In the genomic region with DNA sequence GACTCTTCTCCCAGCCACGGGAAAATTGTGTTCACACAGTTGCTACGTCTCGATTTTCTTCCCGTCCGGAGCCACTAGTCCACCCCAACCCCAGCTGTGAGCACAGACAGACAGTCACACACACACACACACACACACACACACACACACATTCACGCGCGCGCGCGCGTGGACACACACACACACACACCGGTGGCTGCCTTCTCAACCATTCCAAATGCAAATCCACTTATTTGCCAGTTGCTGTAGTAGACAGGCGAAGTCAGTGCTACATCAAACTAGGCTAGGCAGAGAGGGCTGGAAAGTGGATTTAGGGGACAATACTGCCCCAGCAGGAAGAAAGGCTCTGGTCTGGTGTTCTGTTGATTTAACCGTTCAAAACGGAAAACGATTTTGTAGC, we compare ENCODE assay signal across 8 mouse cellular contexts.
A peak's percentile ranks its signal among the peaks of the same experiment; 100 is the strongest.
DNase-seq lines count a peak whose midpoint lies in the region; ATAC-seq lines count a peak whose summit lies in the region.

No protein-coding gene starts in this region.

- H3K4me1 ChIP-seq in hindbrain, embryonic 14.5 days (replicated peaks; ENCODE audit: control insufficient read depth, insufficient read depth, low read length), result peaks cover 15% of the 10 kb centered on the region
- peaks cover 36% of the 10 kb centered on the region for H3K4me1 ChIP-seq in midbrain, embryonic 12.5 days

- WGBS in hindbrain, embryonic 14.5 days, result 2% methylated on average over 17 of the region's 17 CpGs
- WGBS in midbrain, embryonic 12.5 days, result 2% methylated on average over 17 of the region's 17 CpGs

- H3K4me3 ChIP-seq in hindbrain, embryonic 14.5 days (replicated peaks; ENCODE audit: low read length), result peak overlapping the region; percentile 71
- peak overlapping the region; percentile 75 for H3K4me3 ChIP-seq in midbrain, embryonic 12.5 days

- H3K9me3 ChIP-seq in hindbrain, embryonic 14.5 days (ENCODE audit: control insufficient read depth, low read length), result no peaks in the 10 kb centered on the region
- H3K9me3 ChIP-seq in midbrain, embryonic 12.5 days, result no peaks in the 10 kb centered on the region

- H3K9ac ChIP-seq in hindbrain, embryonic 14.5 days, result peak overlapping the region; percentile 68
- H3K9ac ChIP-seq in midbrain, embryonic 12.5 days (replicated peaks), result no peak overlapping the region

- peaks cover 19% of the 10 kb centered on the region for H3K27me3 ChIP-seq in hindbrain, embryonic 14.5 days (ENCODE audit: control insufficient read depth, insufficient read depth, low read length)
- peaks cover 54% of the 10 kb centered on the region for H3K27me3 ChIP-seq in midbrain, embryonic 12.5 days

- peak; percentile 21 for ATAC-seq in frontal cortex, adult (ENCODE audit: low TSS enrichment)
- peak; percentile 10; the same call in 1 of the 2 replicates for ATAC-seq in hindbrain, embryonic 14.5 days (ENCODE audit: low FRiP score)
- ATAC-seq in midbrain, embryonic 12.5 days (ENCODE audit: low FRiP score, low read depth), result peak; percentile 5; the same call in 1 of the 2 replicates
- ATAC-seq in megakaryocyte-erythroid progenitor cell, adult 5-6 weeks (replicated peaks; ENCODE audit: low FRiP score, low TSS enrichment, poor library complexity, severe bottlenecking), result no peak

- H3K4me2 ChIP-seq in hindbrain, embryonic 14.5 days (replicated peaks), result peak overlapping the region; percentile 100
- peak overlapping the region; percentile 97 for H3K4me2 ChIP-seq in midbrain, embryonic 12.5 days (replicated peaks)

- H3K36me3 ChIP-seq in hindbrain, embryonic 14.5 days (replicated peaks; ENCODE audit: control insufficient read depth, insufficient read depth), result no peaks in the 10 kb centered on the region
- no peaks in the 10 kb centered on the region for H3K36me3 ChIP-seq in midbrain, embryonic 12.5 days

- DNase-seq in frontal cortex, adult 2 months (ENCODE audit: extremely low spot score in 1 of 2, low spot score in 1 of 2), result no peak
- peak; percentile 34 for DNase-seq in right cerebral cortex, postnatal 14 days
- no peak for DNase-seq in right cerebral cortex, postnatal 25 days
- peak; percentile 55 for DNase-seq in hindbrain, embryonic 14.5 days (ENCODE audit: low spot score)
- no peak for DNase-seq in layer of hippocampus, adult 8-10 months (ENCODE audit: low spot score in 2 of 2)

- peak overlapping the region; percentile 51; the same call in 1 of the 2 replicates for H3K27ac ChIP-seq in hindbrain, embryonic 14.5 days
- no peak overlapping the region; the same call in 1 of the 2 replicates for H3K27ac ChIP-seq in midbrain, embryonic 12.5 days (replicated peaks)

Comparison
In these comparisons a context has a peak if more than half of its experiments do, and no peak if none do; other contexts are left out.
1. DNase-seq: peak in right cerebral cortex, postnatal 14 days (single experiment) and hindbrain, embryonic 14.5 days (single experiment); none in frontal cortex, adult 2 months (0 of 2), right cerebral cortex, postnatal 25 days (single experiment) and layer of hippocampus, adult 8-10 months (0 of 2).